Mouse (Mus musculus) heart, postnatal 25 days (tissue): ENCODE measurements around the gene Gm36176. TPM values are rescaled to one million over a fixed set of nuclear protein-coding genes. Genes with fewer than 3 reads are reported as not detected.

ENCODE experiments used
- DNase-seq: peaks from one replicate; pipeline ENCODE4 v3.0.0; 2022; ENCODE audit warnings: low spot score
- intact Hi-C: fragments of 180-260 bp; cut with DNase I; formaldehyde crosslinking; loops from one replicate; pipeline ENCODE4 v1.15.1; 2025
- total RNA-seq, 2 experiments: library from RNA; stranded (reverse); gene quantifications; 2 replicates each; pipeline ENCODE4 v1.2.3; 2021

The Gm36176 gene
- total RNA-seq, 2 experiments from 2014 or later = not detected

DNA sequence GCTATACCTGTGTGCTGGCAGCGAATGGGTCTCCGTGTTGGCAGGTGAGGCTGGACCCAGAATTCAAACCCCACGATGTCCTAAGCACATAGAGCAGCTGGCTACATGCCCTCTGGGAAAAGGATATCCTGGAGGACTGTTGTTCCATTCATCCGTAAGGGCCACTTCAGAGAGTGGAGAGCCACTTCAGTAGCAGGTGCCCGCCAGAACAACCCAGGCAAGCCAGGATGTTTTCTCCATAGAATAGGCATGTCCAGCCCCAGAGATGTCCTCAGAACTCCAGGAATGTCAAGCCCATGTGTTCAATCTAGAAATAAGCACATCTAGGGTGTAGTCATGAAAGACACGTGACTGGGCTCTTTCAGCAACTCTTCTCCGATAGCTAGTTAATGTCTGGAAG lies 23.0 kb downstream of the Gm36176 start:
- intact Hi-C loops = no loop called here
- no peak for DNase-seq

DNA sequence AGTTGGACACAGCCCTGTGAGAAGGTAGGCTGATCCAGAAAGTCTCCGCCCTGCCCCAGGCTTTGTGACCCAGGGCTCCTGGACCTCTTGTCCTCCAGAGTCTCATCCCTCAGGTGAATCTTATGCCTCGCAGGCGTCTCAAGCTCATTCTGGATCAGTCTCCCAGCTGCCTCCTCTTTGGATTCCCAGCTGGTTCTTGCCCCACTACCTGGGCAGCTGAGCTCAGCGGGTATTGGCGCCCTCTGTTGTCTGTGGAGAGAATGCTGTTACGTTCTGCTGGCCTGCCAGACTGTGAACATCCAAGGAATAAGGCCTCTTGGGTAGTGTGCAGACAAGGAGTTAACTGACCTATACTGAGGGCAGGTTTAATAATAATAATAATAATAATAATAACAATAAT lies 32.4 kb downstream of the Gm36176 start:
- intact Hi-C loops = loop anchor here (1.0 to 5.0 kb wide), 2 partner anchors 172 to 252 kb away; partner anchors contain the start of gene Gm10272
- no peak for DNase-seq

DNA sequence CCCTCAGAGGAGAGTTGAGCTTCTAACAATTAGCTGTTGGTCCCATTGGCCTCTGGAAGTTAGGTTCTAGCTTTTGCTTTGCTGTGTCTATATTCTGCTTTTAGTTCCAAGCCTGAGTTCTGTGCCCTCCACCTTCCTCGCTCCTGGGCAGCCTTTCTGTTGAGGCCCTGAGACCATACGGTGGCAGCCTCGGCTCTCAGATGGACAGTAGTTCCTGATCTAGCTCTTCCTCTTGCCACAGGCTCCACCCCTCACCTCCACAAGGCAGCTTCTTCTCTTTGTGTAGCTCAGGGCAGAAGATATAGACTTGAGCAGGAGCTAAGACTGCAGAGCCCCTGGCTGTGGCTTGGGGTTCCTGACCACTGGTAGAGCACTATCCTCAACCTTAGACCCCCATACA lies 33.7 kb downstream of the Gm36176 start:
- DNase-seq = no peak
- intact Hi-C loops = loop anchor here (2.0 to 5.0 kb wide), 2 partner anchors 154 to 363 kb away; partner anchors contain the start of genes Fam207a and Gm10100

DNA sequence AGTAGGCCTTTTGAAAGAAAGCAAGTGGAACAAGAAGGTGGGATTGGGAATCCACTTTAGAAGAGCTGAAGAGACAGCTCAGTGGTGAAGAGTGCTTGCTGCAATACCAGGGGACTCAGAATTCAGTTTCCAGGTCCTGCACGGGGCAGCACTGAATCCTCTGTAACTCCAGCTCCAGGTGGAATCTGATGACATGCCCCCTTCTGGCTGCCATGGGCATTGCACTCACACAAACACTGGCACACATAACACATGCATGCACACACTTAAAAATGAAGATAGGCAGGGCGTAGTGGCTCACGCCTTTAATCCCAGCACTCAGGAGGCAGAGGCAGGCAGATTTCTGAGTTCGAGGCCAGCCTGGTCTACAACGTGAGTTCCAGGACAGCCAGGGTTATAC lies 36.0 kb downstream of the Gm36176 start:
- DNase-seq = no peak
- intact Hi-C loops = loop anchor here (5.0 kb wide), 1 partner anchor 365 kb away; the partner anchor contains the start of gene Fam207a

DNA sequence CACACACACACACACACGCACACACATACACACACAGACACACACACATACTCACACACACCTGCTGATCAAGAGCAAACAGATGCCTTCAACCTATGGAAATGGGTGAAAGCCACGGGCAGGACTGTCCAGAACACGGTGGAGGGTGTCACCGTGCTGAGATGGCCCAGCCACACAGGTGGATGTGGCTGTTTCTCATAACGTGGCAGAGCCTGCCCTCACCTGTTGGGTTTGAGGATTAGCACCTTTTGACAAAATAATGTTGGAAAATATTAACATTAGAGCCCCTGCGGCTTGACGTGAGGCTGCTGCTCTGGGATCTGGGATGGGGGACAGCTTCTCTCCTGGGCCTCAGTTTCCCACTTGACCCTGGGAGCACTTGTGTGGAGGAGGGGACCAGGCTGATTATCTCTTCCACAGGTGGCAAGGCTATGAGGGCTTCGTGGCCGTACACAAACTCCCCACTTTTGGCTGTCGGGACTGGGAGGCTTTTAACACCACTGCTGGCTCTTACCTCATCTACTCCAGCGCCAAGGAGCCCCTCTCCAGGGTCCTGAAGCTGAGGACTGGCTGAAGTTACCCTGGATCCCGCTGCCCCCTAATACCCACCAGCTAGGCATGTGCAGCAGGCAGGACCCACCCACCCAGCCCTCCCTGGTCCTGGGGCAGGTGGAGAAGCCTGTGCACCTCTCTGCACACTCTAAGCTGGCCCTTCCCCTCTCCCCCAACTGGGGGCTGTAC lies 39.6 kb downstream of the Gm36176 start:
- DNase-seq = no peak
- intact Hi-C loops = no loop called here

DNA sequence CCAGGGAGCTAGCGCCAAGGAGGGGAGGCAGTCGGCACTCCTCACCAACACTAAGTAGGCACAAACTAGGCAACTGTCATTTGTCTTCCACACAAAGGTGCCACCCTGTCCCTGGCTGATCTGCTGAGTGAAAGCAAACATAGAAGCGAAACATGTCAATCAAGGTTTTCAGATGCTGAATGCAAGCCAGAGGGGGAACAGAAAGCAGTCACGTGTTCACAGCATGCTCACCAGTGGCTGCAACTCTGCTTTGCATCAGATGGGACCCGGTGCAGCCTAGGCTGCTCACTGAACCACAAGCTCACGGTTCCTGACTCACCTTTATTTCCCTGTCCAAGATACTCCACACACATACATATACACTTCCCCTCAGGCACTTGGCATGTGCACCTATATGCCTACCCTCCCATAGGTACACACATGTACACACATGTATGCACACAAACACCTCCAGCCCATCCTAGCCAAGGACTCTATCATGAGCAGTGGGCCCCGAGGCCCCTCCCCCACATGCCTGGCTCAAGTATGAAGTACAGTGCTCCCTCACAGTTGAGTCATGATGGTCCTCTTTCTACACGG lies 44.5 kb downstream of the Gm36176 start:
- no peak for DNase-seq
- intact Hi-C loops = no loop called here

DNA sequence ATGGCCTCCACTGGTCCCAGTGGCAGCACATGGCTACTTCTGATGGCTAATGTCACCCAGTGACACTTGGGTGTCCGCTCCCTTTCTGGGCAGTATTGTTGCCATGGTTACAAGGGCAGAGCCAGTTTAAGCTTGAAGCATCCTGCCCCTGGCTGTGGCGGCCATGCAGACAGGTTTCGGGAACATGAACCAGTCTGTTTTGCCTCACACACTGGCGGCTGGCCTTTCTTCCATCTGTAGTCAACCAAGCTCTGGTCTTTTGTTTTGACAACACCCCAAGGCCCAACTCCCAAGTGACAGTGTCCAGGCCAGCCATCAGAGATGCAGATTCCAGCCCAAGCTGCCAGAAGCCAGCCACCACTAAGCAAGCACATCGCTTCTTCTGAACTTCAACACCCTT lies 49.0 kb downstream of the Gm36176 start:
- DNase-seq = no peak
- intact Hi-C loops = no loop called here

Other genes starting within 250 kb of the Gm36176 start
- gene Sumo3, start 240.7 kb upstream of the Gm36176 start, total RNA-seq = 10 to 100 TPM; 54.8 to 61.2 TPM
- 10 to 100 TPM; 10.3 to 11.7 TPM for gene Gm49325, start 240.6 kb upstream of the Gm36176 start, total RNA-seq
- 10 to 100 TPM; 66.7 to 68.4 TPM for gene Ube2g2, start 224.5 kb upstream of the Gm36176 start, total RNA-seq
- not detected for gene Tspear, start 160.2 kb upstream of the Gm36176 start, total RNA-seq
- gene Gm19402, start 156.0 kb upstream of the Gm36176 start, total RNA-seq = not detected
- not detected for gene Gm9508, start 149.6 kb upstream of the Gm36176 start, total RNA-seq
- gene Gm10272, start 140.2 kb upstream of the Gm36176 start, total RNA-seq = not detected
- gene Gm10024, start 135.3 kb upstream of the Gm36176 start, total RNA-seq = not detected
- gene Gm10142, start 131.0 kb upstream of the Gm36176 start, total RNA-seq = not detected
- not detected for gene Krtap12-1, start 126.2 kb upstream of the Gm36176 start, total RNA-seq
- not detected for gene Gm10100, start 120.3 kb upstream of the Gm36176 start, total RNA-seq
- not detected for gene Gm18596, start 104.2 kb upstream of the Gm36176 start, total RNA-seq
- gene Gm9736, start 95.4 kb upstream of the Gm36176 start, total RNA-seq = not detected
- gene Gm3233, start 87.1 kb upstream of the Gm36176 start, total RNA-seq = not detected
- gene Gm3238, start 75.5 kb upstream of the Gm36176 start, total RNA-seq = not detected
- not detected for gene Gm7138, start 69.9 kb upstream of the Gm36176 start, total RNA-seq
- not detected for gene Gm3250, start 64.3 kb upstream of the Gm36176 start, total RNA-seq
- not detected for gene Gm7137, start 58.6 kb upstream of the Gm36176 start, total RNA-seq
- gene Gm9639, start 51.7 kb upstream of the Gm36176 start, total RNA-seq = not detected
- not detected for gene Gm19668, start 47.7 kb upstream of the Gm36176 start, total RNA-seq
- not detected for gene Gm9507, start 35.0 kb upstream of the Gm36176 start, total RNA-seq
- not detected for gene Gm2696, start 32.1 kb upstream of the Gm36176 start, total RNA-seq
- gene Krtap10-4, start 19.7 kb upstream of the Gm36176 start, total RNA-seq = not detected
- gene Krtap10-10, start 10.9 kb upstream of the Gm36176 start, total RNA-seq = not detected
- not detected for gene Gm10318, start 6.1 kb downstream of the Gm36176 start, total RNA-seq
- gene Gm3285, start 15.2 kb downstream of the Gm36176 start, total RNA-seq = not detected
- gene Lrrc3, start 55.7 kb downstream of the Gm36176 start, total RNA-seq = under 1 TPM; 0.65 to 0.73 TPM
- gene Trpm2, start 123.8 kb downstream of the Gm36176 start, total RNA-seq = under 1 TPM; 0.55 to 0.56 TPM
- gene 1810043G02Rik, start 131.7 kb downstream of the Gm36176 start, total RNA-seq = 10 to 100 TPM in 1 of 2 experiments, 1 to 10 TPM in 1; 9.7 to 11.1 TPM
- 100 to 1,000 TPM; 106 to 115 TPM for gene Pfkl, start 163.3 kb downstream of the Gm36176 start, total RNA-seq
- under 1 TPM in 1 of 2 experiments, not detected in 1; 0.22 TPM for gene Dnmt3l, start 195.1 kb downstream of the Gm36176 start, total RNA-seq
- gene Aire, start 196.8 kb downstream of the Gm36176 start, total RNA-seq = not detected
- gene Icosl, start 222.5 kb downstream of the Gm36176 start, total RNA-seq = 1 to 10 TPM; 4.2 to 7.2 TPM